Mouse (Mus musculus) embryonic stem cell, embryonic (primary cell): ENCODE results near the gene Rnf183.

Source experiments
- CTCF ChIA-PET, 4 experiments: fragments of 300-600 bp in 2 of 4; fragments of 350-600 bp in 2 of 4; sonication (Branson Sonifier 250); formaldehyde crosslinking; loops; one replicate each; lab custom pipeline; 2022; ENCODE audit warnings: inconsistent platforms in 2 of 4; lab: Charles Lee
- POLR2A ChIA-PET, 4 experiments: fragments of 300-600 bp in 2 of 4; fragments of 350-600 bp in 2 of 4; sonication (Branson Sonifier 250); formaldehyde crosslinking; loops; one replicate each; lab custom pipeline; 2022; ENCODE audit warnings: antibody characterized with exemption in 4 of 4, inconsistent platforms in 1 of 4; lab: Charles Lee

Rnf183 gene

GRCm38 (mm10) chr4:62379724-62380381 lies 55.2 kb downstream of the Rnf183 start:
- POLR2A ChIA-PET: interaction anchor here in 3 of 4 experiments (0.6 to 7.2 kb wide), 23 partner anchors 9 to 145 kb away, joined by 3 to 79 read pairs (median 4); partner anchors contain the start of genes Cdc26 (in 3 of the 3), Prpf4 (in 3 of the 3), Fkbp15 (in 2 of the 3) and Slc31a1 (in 2 of the 3)
- CTCF ChIA-PET: interaction anchor here in 3 of 4 experiments (0.6 kb wide), 5 partner anchors 14 to 75 kb away, joined by 4 to 10 read pairs (median 5); no protein-coding TSS in a partner anchor
